Mouse (Mus musculus): ENCODE data around the gene Tbcel. TPM values are rescaled to one million over a fixed set of nuclear protein-coding genes. Genes with fewer than 3 reads are reported as not detected.

The Tbcel gene
- total and polyA plus RNA-seq, 2 experiments from 2014 or later, result 3.8 to 22.6 TPM

DNA sequence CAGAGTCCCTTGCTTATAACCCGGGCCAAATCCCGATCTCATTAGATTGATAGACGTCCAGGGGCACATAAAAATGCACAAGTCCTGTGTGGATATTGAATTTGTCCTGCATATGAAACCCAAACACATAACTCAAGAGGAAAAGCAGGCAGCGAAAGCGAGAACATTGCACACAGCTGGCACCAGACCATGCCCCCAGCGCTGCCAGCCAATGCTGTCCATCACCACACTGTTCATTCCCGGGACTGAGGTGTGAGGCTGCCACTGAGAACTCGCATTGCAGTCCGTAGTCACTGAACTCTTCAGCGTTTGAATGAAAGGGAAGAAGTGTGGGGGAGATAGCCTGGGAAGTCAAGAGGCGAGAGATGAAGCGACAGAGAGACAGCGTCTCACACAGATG is 122.0 kb downstream of the Tbcel start:
- no peaks in the 10 kb centered on the region for H3K9me3 ChIP-seq (ENCODE audit: low read length)
- no peaks in the 10 kb centered on the region for H3K4me1 ChIP-seq (ENCODE audit: insufficient read depth, low read length)
- H3K36me3 ChIP-seq (ENCODE audit: insufficient read depth, low read length), result no peaks in the 10 kb centered on the region
- no peak for TF ChIP-seq CTCF (IDR thresholded peaks at IDR 0.05; ENCODE audit: low read depth)
- H3K27ac ChIP-seq, result no peak overlapping the region
- no peak overlapping the region for H3K4me2 ChIP-seq (ENCODE audit: low read depth, low read length)
- DNase-seq (ENCODE audit: low spot score), result peak; percentile 30
- H3K27me3 ChIP-seq (ENCODE audit: insufficient read depth, low read length), result no peaks in the 10 kb centered on the region
- whole genome bisulfite sequencing, result 59% methylated on average over 13 of the region's 13 CpGs
- no peak overlapping the region for H3K4me3 ChIP-seq (ENCODE audit: low read length)
- ATAC-seq, result no peak
- no peak overlapping the region for H3K9ac ChIP-seq (replicated peaks; ENCODE audit: low read length)

- H3K9ac ChIP-seq (replicated peaks; ENCODE audit: low read length), result no peak overlapping the region
- WGBS, result 48% methylated on average over 8 of the region's 8 CpGs
- H3K4me3 ChIP-seq (ENCODE audit: low read length), result no peak overlapping the region
- no peak for TF ChIP-seq CTCF (IDR thresholded peaks at IDR 0.05; ENCODE audit: low read depth)
- peak overlapping the region; percentile 45; the same call in 1 of the 2 replicates for H3K27ac ChIP-seq
- no peaks in the 10 kb centered on the region for H3K27me3 ChIP-seq (ENCODE audit: insufficient read depth, low read length)
- no peaks in the 10 kb centered on the region for H3K36me3 ChIP-seq (ENCODE audit: insufficient read depth, low read length)
- no peak overlapping the region for H3K4me2 ChIP-seq (ENCODE audit: low read depth, low read length)
- ATAC-seq, result no peak
- H3K4me1 ChIP-seq (ENCODE audit: insufficient read depth, low read length), result no peaks in the 10 kb centered on the region
- no peak for DNase-seq (ENCODE audit: low spot score)
- H3K9me3 ChIP-seq (ENCODE audit: low read length), result no peaks in the 10 kb centered on the region
Observed at GRCm38 (mm10) chr9:42382628-42383347, 124.8 kb downstream of the Tbcel start.

DNA sequence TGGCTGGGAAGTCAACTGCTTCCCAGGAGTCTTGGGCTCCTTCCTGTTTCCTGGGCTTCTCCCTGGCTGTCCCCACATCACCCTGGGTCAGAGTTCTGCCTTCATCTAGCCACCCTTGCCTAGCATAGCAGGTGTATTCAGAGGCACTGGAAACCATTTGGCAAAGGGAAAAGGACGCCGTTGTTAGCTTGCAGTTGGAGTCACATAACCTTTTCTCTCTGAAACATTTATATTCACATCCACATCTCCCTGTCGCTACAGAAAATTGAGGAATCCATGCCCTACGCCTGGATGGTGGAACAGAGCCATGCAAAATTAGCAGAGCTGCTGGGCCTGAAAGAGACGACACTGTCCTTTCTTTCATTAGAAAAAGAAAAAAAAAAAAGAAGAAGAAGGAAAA is 125.5 kb downstream of the Tbcel start:
- no peak for TF ChIP-seq CTCF (IDR thresholded peaks at IDR 0.05; ENCODE audit: low read depth)
- no peak overlapping the region for H3K4me3 ChIP-seq (ENCODE audit: low read length)
- no peaks in the 10 kb centered on the region for H3K36me3 ChIP-seq (ENCODE audit: insufficient read depth, low read length)
- 23% methylated on average over 5 of the region's 5 CpGs for WGBS
- ATAC-seq, result peak; percentile 81
- H3K9me3 ChIP-seq (ENCODE audit: low read length), result no peaks in the 10 kb centered on the region
- no peak overlapping the region for H3K4me2 ChIP-seq (ENCODE audit: low read depth, low read length)
- no peak overlapping the region for H3K9ac ChIP-seq (replicated peaks; ENCODE audit: low read length)
- no peaks in the 10 kb centered on the region for H3K27me3 ChIP-seq (ENCODE audit: insufficient read depth, low read length)
- H3K27ac ChIP-seq, result peak overlapping the region; percentile 57
- peak; percentile 69 for DNase-seq (ENCODE audit: low spot score)
- no peaks in the 10 kb centered on the region for H3K4me1 ChIP-seq (ENCODE audit: insufficient read depth, low read length)

DNA sequence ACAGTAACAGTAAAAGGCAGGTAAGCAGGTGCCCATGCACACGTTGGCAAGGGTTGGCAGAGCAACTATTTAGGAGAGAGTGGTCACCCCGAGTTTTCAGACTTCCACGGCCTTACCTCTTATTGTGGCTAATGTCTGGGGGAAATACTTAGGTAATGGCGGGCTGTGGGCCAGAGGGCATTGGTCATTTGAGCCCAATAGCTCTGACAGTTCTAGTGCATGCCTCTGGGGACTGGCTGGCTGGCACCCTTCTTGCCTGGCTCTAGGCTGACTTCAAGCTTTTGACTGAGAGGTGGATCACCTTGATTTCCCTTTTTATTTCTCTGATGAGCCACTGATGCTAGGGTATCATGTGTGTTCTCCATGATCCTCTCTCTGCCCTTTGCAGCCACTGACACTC is 129.5 kb downstream of the Tbcel start:
- no peak overlapping the region for H3K4me2 ChIP-seq (ENCODE audit: low read depth, low read length)
- H3K27me3 ChIP-seq (ENCODE audit: insufficient read depth, low read length), result no peaks in the 10 kb centered on the region
- H3K9me3 ChIP-seq (ENCODE audit: low read length), result no peaks in the 10 kb centered on the region
- H3K36me3 ChIP-seq (ENCODE audit: insufficient read depth, low read length), result no peaks in the 10 kb centered on the region
- WGBS, result 95% methylated on average over 4 of the region's 4 CpGs
- no peak overlapping the region for H3K27ac ChIP-seq
- TF ChIP-seq CTCF (IDR thresholded peaks at IDR 0.05; ENCODE audit: low read depth), result no peak
- no peak overlapping the region for H3K9ac ChIP-seq (replicated peaks; ENCODE audit: low read length)
- no peaks in the 10 kb centered on the region for H3K4me1 ChIP-seq (ENCODE audit: insufficient read depth, low read length)
- DNase-seq (ENCODE audit: low spot score), result no peak
- no peak overlapping the region for H3K4me3 ChIP-seq (ENCODE audit: low read length)
- no peak for ATAC-seq

- no peak overlapping the region for H3K4me3 ChIP-seq (ENCODE audit: low read length)
- no peaks in the 10 kb centered on the region for H3K4me1 ChIP-seq (ENCODE audit: insufficient read depth, low read length)
- no peaks in the 10 kb centered on the region for H3K36me3 ChIP-seq (ENCODE audit: insufficient read depth, low read length)
- H3K9ac ChIP-seq (replicated peaks; ENCODE audit: low read length), result no peak overlapping the region
- DNase-seq (ENCODE audit: low spot score) (no peak), ATAC-seq (no peak)
- TF ChIP-seq CTCF (IDR thresholded peaks at IDR 0.05; ENCODE audit: low read depth), result no peak
- no peak overlapping the region for H3K27ac ChIP-seq
- H3K27me3 ChIP-seq (ENCODE audit: insufficient read depth, low read length), result no peaks in the 10 kb centered on the region
- 88% methylated on average over 15 of the region's 15 CpGs for WGBS
- H3K9me3 ChIP-seq (ENCODE audit: low read length), result no peaks in the 10 kb centered on the region
- no peak overlapping the region for H3K4me2 ChIP-seq (ENCODE audit: low read depth, low read length)
Observed at GRCm38 (mm10) chr9:42377656-42378055, 130.0 kb downstream of the Tbcel start.

GRCm38 (mm10) chr9:42371670-42372368 is 135.8 kb downstream of the Tbcel start:
- no peak overlapping the region for H3K27ac ChIP-seq
- no peaks in the 10 kb centered on the region for H3K27me3 ChIP-seq (ENCODE audit: insufficient read depth, low read length)
- no peak for ATAC-seq
- no peaks in the 10 kb centered on the region for H3K36me3 ChIP-seq (ENCODE audit: insufficient read depth, low read length)
- WGBS, result 86% methylated on average over 6 of the region's 6 CpGs
- no peak for TF ChIP-seq CTCF (IDR thresholded peaks at IDR 0.05; ENCODE audit: low read depth)
- H3K4me1 ChIP-seq (ENCODE audit: insufficient read depth, low read length), result no peaks in the 10 kb centered on the region
- H3K9me3 ChIP-seq (ENCODE audit: low read length), result no peaks in the 10 kb centered on the region
- H3K9ac ChIP-seq (replicated peaks; ENCODE audit: low read length), result no peak overlapping the region
- DNase-seq (ENCODE audit: low spot score), result no peak
- H3K4me3 ChIP-seq (ENCODE audit: low read length), result no peak overlapping the region
- H3K4me2 ChIP-seq (ENCODE audit: low read depth, low read length), result no peak overlapping the region

Small RNA genes lying within 50 kb of the gene (microRNA-seq; reads per million reads assigned to microRNA genes)
- 0 reads per million in 2 experiments for gene Gm44311

Other genes with a start within 250 kb of the Tbcel start
- gene Sc5d, start 243.6 kb downstream of the Tbcel start, total RNA-seq (2014; rRNA removed), result 54.6 and 57.0 TPM in 2 replicates
- 69.1 and 71.9 TPM in 2 replicates for gene Sc5d, start 243.6 kb downstream of the Tbcel start, polyA plus RNA-seq (2015; fragmentation: Nextera tagmentation; extraction: Ambion mirVana)
- 0.16 and 0.43 TPM in 2 replicates for gene Tecta, start 107.9 kb downstream of the Tbcel start, total RNA-seq (2014; rRNA removed)
- 0.39 and 0.43 TPM in 2 replicates for gene Tecta, start 107.9 kb downstream of the Tbcel start, polyA plus RNA-seq (2015; fragmentation: Nextera tagmentation; extraction: Ambion mirVana)